In the genomic region with DNA sequence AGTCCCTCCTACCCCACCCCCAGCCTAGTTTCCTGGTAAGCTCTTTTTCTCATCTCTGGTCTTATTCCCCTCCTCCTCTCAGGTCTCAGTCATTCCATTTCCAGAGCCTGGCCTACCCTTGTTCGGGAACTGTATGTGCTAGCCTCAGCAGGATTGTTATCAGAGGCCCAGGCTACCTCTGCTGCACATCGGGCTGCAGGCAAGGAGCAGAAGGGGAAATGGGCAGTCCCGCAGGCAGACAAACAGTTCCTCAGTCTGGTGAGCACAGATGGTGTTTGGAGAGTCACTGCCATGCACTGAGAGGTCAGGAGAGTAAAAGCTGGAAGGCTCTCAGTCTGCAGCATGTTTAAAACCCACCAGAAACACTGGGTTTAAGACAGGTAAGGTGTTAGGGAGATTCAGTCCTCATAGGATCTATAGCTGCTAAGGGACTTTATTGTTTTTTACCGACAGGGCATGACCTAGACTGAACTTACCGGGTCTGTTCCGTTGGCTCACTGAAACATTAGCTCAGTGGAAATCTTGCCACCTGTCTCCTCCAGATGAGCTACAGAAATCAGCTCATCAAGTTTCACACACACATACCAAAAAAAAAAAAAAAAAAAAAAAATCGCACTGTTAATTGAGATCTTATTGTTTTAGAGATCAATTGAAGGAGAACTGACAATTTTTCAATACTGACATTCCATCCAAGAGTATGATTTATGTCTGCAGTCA, we compare ENCODE assay signal across 8 mouse cellular contexts.
DNase-seq lines count a peak whose midpoint lies in the region; ATAC-seq and TF ChIP-seq lines count a peak whose summit lies in the region.

No protein-coding gene starts in this region.

- no peak for TF ChIP-seq CTCF in lung, postnatal 0 days (IDR thresholded peaks at IDR 0.05)
- no peak for TF ChIP-seq CTCF in lung, adult 2 months (IDR thresholded peaks at IDR 0.05; ENCODE audit: insufficient read depth, low read length)

- no peaks in the 10 kb centered on the region for H3K36me3 ChIP-seq in neural tube, embryonic 11.5 days (ENCODE audit: control insufficient read depth, insufficient read depth, low read length)
- H3K36me3 ChIP-seq in lung, postnatal 0 days (ENCODE audit: insufficient read depth, low read length): no peaks in the 10 kb centered on the region

- no peak overlapping the region for H3K27ac ChIP-seq in neural tube, embryonic 11.5 days (ENCODE audit: low read depth, low read length)
- H3K27ac ChIP-seq in lung, postnatal 0 days (ENCODE audit: low read length): no peak overlapping the region

- peak; percentile 59 for ATAC-seq in erythroid progenitor cell, adult 5-6 weeks (replicated peaks; ENCODE audit: low FRiP score, poor library complexity, severe bottlenecking)
- no peak for ATAC-seq in neural tube, embryonic 11.5 days (ENCODE audit: insufficient read depth, low FRiP score, low TSS enrichment)
- no peak for ATAC-seq in lung, postnatal 0 days

- no peak overlapping the region for H3K4me2 ChIP-seq in neural tube, embryonic 11.5 days (ENCODE audit: low read depth)
- H3K4me2 ChIP-seq in lung, postnatal 0 days (replicated peaks; ENCODE audit: low read depth, low read length): no peak overlapping the region

- TF ChIP-seq POLR2A in lung, adult 2 months (IDR thresholded peaks at IDR 0.05; ENCODE audit: borderline replicate concordance, extremely low read depth, low read depth, low read length): no peak

- no peak overlapping the region for H3K9ac ChIP-seq in neural tube, embryonic 11.5 days (ENCODE audit: low read length)
- no peak overlapping the region for H3K9ac ChIP-seq in lung, postnatal 0 days (replicated peaks; ENCODE audit: low read depth)

- no peaks in the 10 kb centered on the region for H3K9me3 ChIP-seq in neural tube, embryonic 11.5 days (ENCODE audit: control insufficient read depth, low read length)
- H3K9me3 ChIP-seq in lung, postnatal 0 days (ENCODE audit: low read length): no peaks in the 10 kb centered on the region

- H3K4me1 ChIP-seq in neural tube, embryonic 11.5 days (ENCODE audit: control insufficient read depth, insufficient read depth, low read length): no peaks in the 10 kb centered on the region
- peaks cover 4% of the 10 kb centered on the region; the same call in 1 of the 2 replicates for H3K4me1 ChIP-seq in lung, postnatal 0 days (ENCODE audit: insufficient read depth, low read depth, low read length)
- H3K4me1 ChIP-seq in lung, adult 2 months (ENCODE audit: control insufficient read depth, insufficient read depth, low read length): peaks cover 9% of the 10 kb centered on the region

- H3K4me3 ChIP-seq in neural tube, embryonic 11.5 days (ENCODE audit: low read depth, low read length): no peak overlapping the region
- no peak overlapping the region for H3K4me3 ChIP-seq in lung, postnatal 0 days (ENCODE audit: low read depth, low read length)
- H3K4me3 ChIP-seq in lung, adult 2 months (replicated peaks; ENCODE audit: extremely low read depth, low read depth, low read length): no peak overlapping the region

- WGBS in neural tube, embryonic 11.5 days: 51% methylated on average over 7 of the region's 7 CpGs
- WGBS in lung, postnatal 0 days: 31% methylated on average over 7 of the region's 7 CpGs
- 33% methylated on average over 7 of the region's 7 CpGs for WGBS in lung, adult 2 months

- no peaks in the 10 kb centered on the region for H3K27me3 ChIP-seq in neural tube, embryonic 11.5 days (ENCODE audit: control insufficient read depth, insufficient read depth, low read length)
- no peaks in the 10 kb centered on the region for H3K27me3 ChIP-seq in lung, postnatal 0 days (replicated peaks; ENCODE audit: insufficient read depth, low read length)

- no peak for TF ChIP-seq EP300 in lung, postnatal 0 days (IDR thresholded peaks at IDR 0.05)

- intact Hi-C loops in left cerebral cortex, postnatal 4 days (cut with DNase I): no loop called here

- DNase-seq in left cerebral cortex, postnatal 4 days: peak; percentile 57
- DNase-seq in left cerebral cortex, adult 9 months (ENCODE audit: low spot score in 2 of 2): no peak
- DNase-seq in cerebellum, adult 11-12 months: peak; percentile 89
- peak; percentile 26 for DNase-seq in neural tube, embryonic 11.5 days (ENCODE audit: low spot score)
- DNase-seq in lung, postnatal 0 days (ENCODE audit: low spot score): no peak
- DNase-seq in lung, adult 2 months: no peak
- no peak for DNase-seq in urinary bladder, postnatal 4 days (ENCODE audit: low spot score in 2 of 2)

Comparison
In these comparisons a context has a peak if more than half of its experiments do, and no peak if none do; other contexts are left out.
1. DNase-seq: peak in left cerebral cortex, postnatal 4 days (single experiment), cerebellum, adult 11-12 months (single experiment) and neural tube, embryonic 11.5 days (single experiment); none in left cerebral cortex, adult 9 months (0 of 2), lung, postnatal 0 days (single experiment), lung, adult 2 months (single experiment) and urinary bladder, postnatal 4 days (0 of 2).